Mouse (Mus musculus): ENCODE measurements at regions not wholly inside any gene's neighbourhood (a gene's known extent, or its start where the extent isn't known, plus 50 kb on each side); places are given as distances from the start of the nearest gene placed in this dataset.

DNA sequence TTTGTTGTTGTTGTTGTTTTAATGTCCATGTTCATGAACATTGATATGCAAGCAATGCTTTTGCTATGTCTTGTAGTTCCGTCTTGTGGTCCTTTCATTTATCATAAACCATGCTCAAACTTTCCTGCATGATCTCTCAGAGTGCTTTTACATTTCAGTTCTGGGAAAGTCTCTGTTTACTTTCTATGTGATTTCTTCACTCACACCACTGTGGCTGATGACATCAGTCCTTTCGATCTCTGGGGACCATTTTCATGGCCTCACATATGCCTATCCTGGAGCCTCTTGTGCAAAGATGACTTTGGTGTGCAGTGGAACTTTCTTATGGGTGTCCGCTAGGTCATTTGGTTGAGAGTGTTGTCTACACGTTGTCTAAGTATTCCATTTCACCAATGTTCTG is 105.1 kb downstream of the Bcl2l11 start:
- TF ChIP-seq CTCF (IDR thresholded peaks at IDR 0.05; ENCODE audit: extremely low read depth, insufficient read length, insufficient replicate concordance, low read depth, low read length), result no peak
- TF ChIP-seq POLR2A (IDR thresholded peaks at IDR 0.05; ENCODE audit: low read depth, low read length), result no peak

Measured in small intestine, adult 2 months (tissue).